Comparison of ENCODE assay signal across 8 mouse cellular contexts in the genomic region with DNA sequence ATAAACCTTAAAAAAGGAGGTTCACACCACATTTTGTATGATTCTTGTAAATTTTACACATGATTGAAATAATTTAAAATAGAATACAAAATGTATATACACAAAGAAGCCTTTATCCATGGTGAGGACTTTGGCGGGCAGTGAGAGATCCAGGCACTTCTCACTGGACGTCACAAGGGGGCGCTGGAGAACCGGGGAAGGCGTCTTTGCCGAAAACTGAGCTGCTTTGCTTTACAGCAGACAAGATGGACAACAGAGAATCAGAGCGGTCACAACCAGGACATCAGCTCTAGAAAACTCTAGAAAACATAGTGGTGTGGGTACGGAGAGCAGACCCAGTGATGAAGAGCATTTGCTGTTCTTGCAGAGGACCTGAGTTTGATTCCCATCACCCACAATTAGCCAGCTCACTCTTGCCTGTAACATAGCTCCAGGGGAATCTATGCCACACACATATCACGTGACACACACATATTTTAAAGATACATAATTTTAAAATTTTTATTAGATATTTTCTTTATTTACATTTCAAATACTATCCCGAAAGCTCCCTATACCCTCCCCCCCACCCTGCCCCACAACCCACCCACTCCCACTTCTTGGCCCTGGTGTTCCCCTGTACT. TPM values are rescaled to one million over a fixed set of nuclear protein-coding genes. Genes with fewer than 3 reads are reported as not detected.
DNase-seq lines count a peak whose midpoint lies in the region; ATAC-seq lines count a peak whose summit lies in the region.

No protein-coding gene starts in this region.

- peak; percentile 82 for DNase-seq in MN1 (ENCODE audit: low spot score)
- peak; percentile 82 to 88 for DNase-seq in cerebellum, adult 18-20 months
- DNase-seq in forelimb bud, embryonic 11.5 days (ENCODE audit: low read depth, low spot score): peak; percentile 80
- peak; percentile 85 for DNase-seq in hindbrain, embryonic 14.5 days (ENCODE audit: low spot score)
- peak; percentile 30 for DNase-seq in left cerebral cortex, adult 11 months (ENCODE audit: low spot score)
- peak; percentile 43 to 44 for DNase-seq in right cerebral cortex, postnatal 36 days (ENCODE audit: low spot score in 2 of 2)
- peak; percentile 73 to 89 for DNase-seq in urinary bladder, postnatal 4 days (ENCODE audit: low spot score in 2 of 2)

- H3K4me1 ChIP-seq in hindbrain, embryonic 14.5 days (replicated peaks; ENCODE audit: control insufficient read depth, insufficient read depth, low read length): no peaks in the 10 kb centered on the region

- H3K4me3 ChIP-seq in hindbrain, embryonic 14.5 days (replicated peaks; ENCODE audit: low read length): no peak overlapping the region

- peak; percentile 40; the same call in 1 of the 2 replicates for ATAC-seq in hindbrain, embryonic 14.5 days (ENCODE audit: low FRiP score)
- peak; percentile 78; the same call in 1 of the 2 replicates for ATAC-seq in megakaryocyte-erythroid progenitor cell, adult 5-6 weeks (replicated peaks; ENCODE audit: low FRiP score, low TSS enrichment, poor library complexity, severe bottlenecking)

- no peaks in the 10 kb centered on the region for H3K9me3 ChIP-seq in hindbrain, embryonic 14.5 days (ENCODE audit: control insufficient read depth, low read length)

- WGBS in hindbrain, embryonic 14.5 days: 23% methylated on average over 10 of the region's 10 CpGs

- H3K9ac ChIP-seq in hindbrain, embryonic 14.5 days: no peak overlapping the region

- H3K27me3 ChIP-seq in hindbrain, embryonic 14.5 days (ENCODE audit: control insufficient read depth, insufficient read depth, low read length): no peaks in the 10 kb centered on the region

- no peaks in the 10 kb centered on the region for H3K36me3 ChIP-seq in hindbrain, embryonic 14.5 days (replicated peaks; ENCODE audit: control insufficient read depth, insufficient read depth)

- 0 out of 2 replicates have a peak overlapping the region, but pooled peaks have one; percentile 19 for H3K4me2 ChIP-seq in hindbrain, embryonic 14.5 days (replicated peaks)

- no peak overlapping the region for H3K27ac ChIP-seq in hindbrain, embryonic 14.5 days

RNA-seq across cellular contexts. Expression of a gene that starts 6.0 kb away (rescaled TPM):
- 6.6 and 10.8 TPM in 2 replicates for polyA plus RNA-seq in hindbrain, embryonic 14.5 days (2014; fragmentation: Nextera tagmentation; extraction: Ambion mirVana)
- not detected in 2 replicates for total RNA-seq in megakaryocyte-erythroid progenitor cell, adult 5-6 weeks (2014; fragmentation: Nextera tagmentation)
- total RNA-seq in megakaryocyte-erythroid progenitor cell, adult 5-6 weeks (2017): 0.05 and 1.8 TPM in 2 replicates

RNA-seq across cellular contexts. Expression of a gene that starts 16.1 kb away (rescaled TPM):
- 14.8 and 16.9 TPM in 2 replicates for polyA plus RNA-seq in hindbrain, embryonic 14.5 days (2014; fragmentation: Nextera tagmentation; extraction: Ambion mirVana)
- 14.2 and 20.1 TPM in 2 replicates for total RNA-seq in megakaryocyte-erythroid progenitor cell, adult 5-6 weeks (2014; fragmentation: Nextera tagmentation)
- total RNA-seq in megakaryocyte-erythroid progenitor cell, adult 5-6 weeks (2017): 8.2 and 9.0 TPM in 2 replicates

RNA-seq across cellular contexts. Expression of a gene that starts 27.6 kb away (rescaled TPM):
- 73.5 and 77.2 TPM in 2 replicates for polyA plus RNA-seq in hindbrain, embryonic 14.5 days (2014; fragmentation: Nextera tagmentation; extraction: Ambion mirVana)
- total RNA-seq in megakaryocyte-erythroid progenitor cell, adult 5-6 weeks (2014; fragmentation: Nextera tagmentation): 705 and 713 TPM in 2 replicates
- 103 and 164 TPM in 2 replicates for total RNA-seq in megakaryocyte-erythroid progenitor cell, adult 5-6 weeks (2017)

RNA-seq across cellular contexts. Expression of a gene that starts 48.0 kb away (rescaled TPM):
- polyA plus RNA-seq in hindbrain, embryonic 14.5 days (2014; fragmentation: Nextera tagmentation; extraction: Ambion mirVana): not detected in 2 replicates
- total RNA-seq in megakaryocyte-erythroid progenitor cell, adult 5-6 weeks (2014; fragmentation: Nextera tagmentation): not detected in 2 replicates
- not detected in 2 replicates for total RNA-seq in megakaryocyte-erythroid progenitor cell, adult 5-6 weeks (2017)

Comparison
In these comparisons a context has a peak if more than half of its experiments do, and no peak if none do; other contexts are left out.
1. DNase-seq: peak in every context shown above with its lines; median percentile 85 in cerebellum, adult 18-20 months; 85 in hindbrain, embryonic 14.5 days; 82 in MN1; 81 in urinary bladder, postnatal 4 days; 80 in forelimb bud, embryonic 11.5 days; 44 in right cerebral cortex, postnatal 36 days; 30 in left cerebral cortex, adult 11 months.